Mouse (Mus musculus) E14TG2a.4 (cell line): ENCODE measurements around the gene Akap17b.

Experiments
- CTCF ChIP-seq: conservative IDR thresholded peaks from 2 replicates; pipeline ENCODE4 v1.5.1; 2014; ENCODE audit warnings: low read length
- NANOG ChIP-seq: IDR thresholded peaks from 2 replicates; pipeline ENCODE4 v1.6.1; 2014; ENCODE audit warnings: borderline replicate concordance, low read length, mixed read lengths
- POU5F1 ChIP-seq: IDR thresholded peaks from 2 replicates; pipeline ENCODE4 v1.6.1; 2014; ENCODE audit warnings: low read length, borderline replicate concordance

- TF ChIP-seq CTCF (no peak), NANOG (no peak), POU5F1 (no peak)
These were observed 17.1 kb downstream of the Akap17b start for GRCm38 (mm10) chrX:36628102-36628501.
